Comparison of ENCODE assay signal across 16 mouse cellular contexts in the genomic region with DNA sequence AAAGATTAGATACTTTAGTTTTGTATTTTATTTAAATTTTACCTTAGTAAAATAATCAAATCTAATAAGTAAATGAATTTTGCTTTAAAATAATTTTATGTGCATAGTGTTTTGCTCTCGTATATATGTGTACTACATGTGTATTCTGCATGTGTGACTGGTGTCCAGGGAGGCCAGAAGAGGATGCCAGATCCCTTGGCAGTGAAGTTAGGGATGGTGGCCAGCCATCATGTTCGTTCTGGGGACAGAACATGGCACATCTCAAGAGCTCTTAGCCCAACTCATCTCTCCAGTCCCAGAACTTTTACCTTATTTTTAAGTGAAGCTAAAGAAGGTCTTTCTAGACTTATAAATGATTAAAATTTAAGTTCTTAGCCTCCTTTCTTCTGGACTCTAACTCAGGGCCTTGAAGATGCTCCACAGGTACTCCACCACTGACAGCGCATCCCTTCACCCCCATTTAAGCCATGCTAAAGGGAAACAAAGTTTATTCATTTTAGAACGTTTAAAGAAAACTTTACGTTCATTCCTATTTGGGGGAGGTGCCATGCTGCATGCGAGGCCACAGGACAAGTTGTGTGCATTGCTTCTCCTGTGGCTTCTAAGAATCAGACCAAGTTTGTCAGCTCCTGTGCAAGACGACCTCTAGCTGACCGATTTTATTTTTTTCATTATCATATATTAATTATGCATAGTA.
"Had no signal": no experiment of that assay in that cellular context is flagged by ENCODE, and none has a peak within 500 bp of the region (broad histone marks: within the 10 kb centered on the region; RNA-seq: fewer than 3 reads in every experiment).

No protein-coding gene starts in this region.

- ATAC-seq: liver, postnatal 0 days; midbrain, embryonic 13.5 days had no signal

- H3K9ac ChIP-seq: limb, embryonic 12.5 days; liver, embryonic 13.5 days; liver, postnatal 0 days; lung, embryonic 15.5 days; midbrain, embryonic 13.5 days; neural tube, embryonic 15.5 days had no signal

- H3K36me3 ChIP-seq: limb, embryonic 12.5 days; liver, embryonic 13.5 days; lung, embryonic 15.5 days; midbrain, embryonic 13.5 days; neural tube, embryonic 15.5 days had no signal

- H3K4me3 ChIP-seq: layer of hippocampus, adult 2 months; limb, embryonic 12.5 days; liver, embryonic 13.5 days; lung, embryonic 15.5 days; midbrain, embryonic 13.5 days; myocyte; neural tube, embryonic 15.5 days had no signal

- H3K27me3 ChIP-seq: limb, embryonic 12.5 days; liver, embryonic 13.5 days; lung, embryonic 15.5 days; midbrain, embryonic 13.5 days; neural tube, embryonic 15.5 days had no signal

- H3K27ac ChIP-seq: layer of hippocampus, adult 2 months; limb, embryonic 12.5 days; liver, embryonic 13.5 days; lung, embryonic 15.5 days; macrophage; midbrain, embryonic 13.5 days; neural tube, embryonic 15.5 days had no signal

- H3K9me3 ChIP-seq: limb, embryonic 12.5 days; liver, embryonic 13.5 days; lung, embryonic 15.5 days; midbrain, embryonic 13.5 days; neural tube, embryonic 15.5 days had no signal

- DNase-seq: kidney, postnatal 10 days; kidney, postnatal 4 days; liver; liver, embryonic 13.5 days; liver, postnatal 0 days; lung, postnatal 14 days; right cerebral cortex, adult 18-20 months; right cerebral cortex, postnatal 25 days; thymus, postnatal 36 days had no signal

- H3K4me2 ChIP-seq: limb, embryonic 12.5 days; liver, embryonic 13.5 days; lung, embryonic 15.5 days; midbrain, embryonic 13.5 days; neural tube, embryonic 15.5 days had no signal
